Mouse (Mus musculus): ENCODE results near the gene Iqcn. TPM values are rescaled to one million over a fixed set of nuclear protein-coding genes. Genes with fewer than 3 reads are reported as not detected.
A peak's percentile ranks its signal among the peaks of the same experiment; 100 is the strongest.

Gene Iqcn
- total RNA-seq, 4 experiments from 2014 or later: 0.14 to 0.16 TPM; not detected in 2

GRCm38 (mm10) chr8:70754043-70754870, 51.0 kb downstream of the Iqcn start, which contains the start of gene Rab3a:
Gene Rab3a (plus strand): TSS chr8:70754679.
- peak; percentile 97 to 98 for DNase-seq (ENCODE audit: low spot score in 2 of 2)

GRCm38 (mm10) chr8:70754871-70755660, 51.8 kb downstream of the Iqcn start:
- peak; percentile 81 to 84 for DNase-seq (ENCODE audit: low spot score in 2 of 2)

GRCm38 (mm10) chr8:70755661-70756475, 52.6 kb downstream of the Iqcn start:
- peak; percentile 14 to 29 for DNase-seq (ENCODE audit: low spot score in 2 of 2)

GRCm38 (mm10) chr8:70756476-70757040, 53.3 kb downstream of the Iqcn start:
- peak in 1 of 2 experiments; percentile 28 for DNase-seq (ENCODE audit: low spot score in 2 of 2)

- peak in 1 of 2 experiments; percentile 43 for DNase-seq (ENCODE audit: low spot score in 2 of 2)
Measured at GRCm38 (mm10) chr8:70757523-70758307, 54.5 kb downstream of the Iqcn start.

GRCm38 (mm10) chr8:70758308-70758615, 55.0 kb downstream of the Iqcn start:
- peak in 1 of 2 experiments; percentile 42 for DNase-seq (ENCODE audit: low spot score in 2 of 2)

- DNase-seq (ENCODE audit: low spot score in 2 of 2): peak; percentile 36 to 59
Measured at GRCm38 (mm10) chr8:70758616-70759561, 55.6 kb downstream of the Iqcn start.

- DNase-seq (ENCODE audit: low spot score in 2 of 2): no peak
Measured at GRCm38 (mm10) chr8:70760350-70760749, 57.1 kb downstream of the Iqcn start.

- DNase-seq (ENCODE audit: low spot score in 2 of 2): peak; percentile 97 to 98
Measured at GRCm38 (mm10) chr8:70760775-70761406, 57.6 kb downstream of the Iqcn start, which contains the start of gene Mpv17l2. Gene Mpv17l2 (minus strand): TSS chr8:70760946.

GRCm38 (mm10) chr8:70762118-70762517, 58.9 kb downstream of the Iqcn start:
- DNase-seq (ENCODE audit: low spot score in 2 of 2): no peak

- DNase-seq (ENCODE audit: low spot score in 2 of 2): no peak
Measured at GRCm38 (mm10) chr8:70763354-70763753, 60.1 kb downstream of the Iqcn start.

GRCm38 (mm10) chr8:70764026-70764425, 60.8 kb downstream of the Iqcn start:
- no peak for DNase-seq (ENCODE audit: low spot score in 2 of 2)

GRCm38 (mm10) chr8:70764676-70765075, 61.4 kb downstream of the Iqcn start:
- no peak for DNase-seq (ENCODE audit: low spot score in 2 of 2)

- DNase-seq (ENCODE audit: low spot score in 2 of 2): no peak
Measured at GRCm38 (mm10) chr8:70765329-70765728, 62.1 kb downstream of the Iqcn start.

- DNase-seq (ENCODE audit: low spot score in 2 of 2): no peak
Measured at GRCm38 (mm10) chr8:70765838-70766570, 62.7 kb downstream of the Iqcn start.

- no peak for DNase-seq (ENCODE audit: low spot score in 2 of 2)
Measured at GRCm38 (mm10) chr8:70766571-70767440, 63.5 kb downstream of the Iqcn start.
